Mouse (Mus musculus): ENCODE data around the gene Gm21411. TPM values are rescaled to one million over a fixed set of nuclear protein-coding genes. Genes with fewer than 3 reads are reported as not detected.

Gene Gm21411
- polyA plus RNA-seq (2012; rRNA removed): not detected in 2 replicates

GRCm38 (mm10) chr4:146909386-146910137 lies at the start of gene Gm21411:
Gene Gm21411, minus strand, starts transcription at chr4:146909590.

Other genes starting within 250 kb of the Gm21411 start
- not detected in 2 replicates for gene Zfp989, start 62.4 kb upstream of the Gm21411 start, polyA plus RNA-seq (2012; rRNA removed)
- gene Rex2, start 112.3 kb upstream of the Gm21411 start, polyA plus RNA-seq (2012; rRNA removed): not detected in 2 replicates
- 0.05 TPM in 1 of 2 replicates, not detected in the other for gene Zfp991, start 222.4 kb upstream of the Gm21411 start, polyA plus RNA-seq (2012; rRNA removed)